Mouse (Mus musculus) midbrain, embryonic 10.5 days (tissue): Measurements from ENCODE around the gene Polr1d. TPM values are rescaled to one million over a fixed set of nuclear protein-coding genes. Genes with fewer than 3 reads are reported as not detected.

Experiments used
- polyA plus RNA-seq: library from polyadenylated mRNA; unstranded; fragments of >200 nt; fragmentation: Nextera tagmentation; extraction: Ambion mirVana; gene quantifications from 2 replicates; pipeline ENCODE4 v1.2.1, GENCODE M21; 2016

Polr1d gene
- polyA plus RNA-seq, 1 experiment from 2014 or later: 130 TPM

Other genes with a start within 250 kb of the Polr1d start
- gene Rpl21, start 244.2 kb upstream of the Polr1d start, polyA plus RNA-seq: 451 and 536 TPM in 2 replicates
- 30.1 and 37.2 TPM in 2 replicates for gene Rasl11a, start 232.0 kb upstream of the Polr1d start, polyA plus RNA-seq
- gene Gtf3a, start 128.4 kb upstream of the Polr1d start, polyA plus RNA-seq: 113 and 121 TPM in 2 replicates
- 20.8 and 22.6 TPM in 2 replicates for gene Mtif3, start 113.2 kb upstream of the Polr1d start, polyA plus RNA-seq
- 7.6 and 7.7 TPM in 2 replicates for gene Lnx2, start 464 bp upstream of the Polr1d start, polyA plus RNA-seq
- gene Gsx1, start 111.6 kb downstream of the Polr1d start, polyA plus RNA-seq: 7.0 and 11.1 TPM in 2 replicates
- not detected in 2 replicates for gene Pdx1, start 192.9 kb downstream of the Polr1d start, polyA plus RNA-seq
- not detected in 2 replicates for gene Cdx2, start 230.2 kb downstream of the Polr1d start, polyA plus RNA-seq
- gene Urad, start 245.4 kb downstream of the Polr1d start, polyA plus RNA-seq: not detected in 2 replicates